Mouse (Mus musculus) C2C12 (cell line): ENCODE results near the gene Aqp8. TPM values are rescaled to one million over a fixed set of nuclear protein-coding genes. Genes with fewer than 3 reads are reported as not detected.

Source experiments
- H3K27me3 ChIP-seq: one replicate; pipeline ENCODE4 v1.6.1; 2011; ENCODE audit not compliant: control insufficient read depth, insufficient read depth, insufficient read length
- H3K36me3 ChIP-seq: one replicate; pipeline ENCODE4 v1.6.1; 2011; ENCODE audit not compliant: control insufficient read depth, insufficient read depth
- H3K4me3 ChIP-seq: one replicate; pipeline ENCODE4 v1.5.1; 2011; ENCODE audit warnings: mild to moderate bottlenecking, control low read depth; ENCODE audit not compliant: poor library complexity, insufficient read depth, severe bottlenecking
- H3K79me2 ChIP-seq: one replicate; pipeline ENCODE4 v1.6.1; 2011; ENCODE audit not compliant: control insufficient read depth, insufficient read depth
- H3K79me3 ChIP-seq: one replicate; pipeline ENCODE4 v1.6.1; 2011; ENCODE audit warnings: low read depth, control low read depth
- H3ac ChIP-seq: one replicate; pipeline ENCODE3; 2011; ENCODE audit warnings: low read depth; ENCODE audit not compliant: control insufficient read depth, insufficient read length
- CEBPB ChIP-seq: IDR thresholded peaks from one replicate; pipeline ENCODE4 v1.6.1; 2011; ENCODE audit warnings: low read depth, mild to moderate bottlenecking, control low read depth, moderate library complexity
- CTCF ChIP-seq: IDR thresholded peaks from one replicate; pipeline ENCODE4 v1.5.1; 2011; ENCODE audit not compliant: control insufficient read depth, insufficient read depth, insufficient read length
- FOSL1 ChIP-seq: IDR thresholded peaks from one replicate; pipeline ENCODE4 v1.8.0; 2011; ENCODE audit warnings: mild to moderate bottlenecking, low read length; ENCODE audit not compliant: poor library complexity, insufficient read depth, severe bottlenecking
- MAX ChIP-seq: IDR thresholded peaks from one replicate; pipeline ENCODE4 v1.6.1; 2011; ENCODE audit warnings: mild to moderate bottlenecking, control low read depth
- MYOD1 ChIP-seq: IDR thresholded peaks from one replicate; pipeline ENCODE4 v1.6.1; 2011; ENCODE audit warnings: low read depth; ENCODE audit not compliant: control insufficient read depth, insufficient read length
- MYOG ChIP-seq: IDR thresholded peaks from one replicate; pipeline ENCODE4 v1.6.1; 2011; ENCODE audit not compliant: control insufficient read depth, insufficient read length; ENCODE audit errors: extremely low read depth
- USF1 ChIP-seq: IDR thresholded peaks from one replicate; pipeline ENCODE4 v1.6.1; 2011; ENCODE audit warnings: low read depth, mild to moderate bottlenecking, control low read depth, moderate library complexity
- long read RNA-seq, 2 experiments: library from polyadenylated mRNA; unstranded; transcript quantifications; one replicate each; pipeline ENCODE4 v2.0.0; 2019 to 2020
- polyA plus RNA-seq: library from polyadenylated mRNA; unstranded; fragments of >200 nt; fragmentation: generic; extraction: Trizol; gene quantifications from one replicate; pipeline ENCODE4 v1.2.1, GENCODE M21; 2012; ENCODE audit warnings: missing spikeins

The Aqp8 gene
- polyA plus RNA-seq = 0.02 TPM
- long read RNA-seq, experiment 1 = 0 reads
- long read RNA-seq, experiment 2 = 0 reads

DNA sequence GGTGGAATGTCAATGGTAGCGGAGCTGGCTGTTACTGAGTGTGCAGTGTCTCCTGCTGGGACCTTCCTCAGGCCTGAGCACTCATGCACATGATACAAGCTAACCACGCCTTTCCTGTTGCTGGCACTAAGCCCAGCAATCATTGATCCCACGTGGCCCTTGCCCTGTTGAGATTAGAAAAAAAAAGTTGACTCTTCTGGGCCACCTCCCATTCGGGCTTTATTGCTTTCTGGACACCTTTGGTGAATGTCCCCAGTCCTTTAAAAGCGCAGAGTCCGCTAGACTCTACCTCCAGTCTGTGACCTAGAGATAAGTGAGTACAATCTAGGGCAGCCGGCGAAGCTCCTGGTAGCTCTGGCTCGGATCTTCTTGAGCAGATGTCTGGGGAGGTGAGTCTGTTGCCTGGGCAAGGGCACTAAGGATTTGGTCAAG, at the start of gene Aqp8:
Gene Aqp8, plus strand, starts transcription at position 222 of the 432 bp plus-strand sequence.
- no peaks in the 10 kb centered on the region for H3K79me2 ChIP-seq
- TF ChIP-seq CEBPB = no peak
- TF ChIP-seq MAX = no peak
- TF ChIP-seq MYOD1 = no peak
- TF ChIP-seq MYOG = no peak
- TF ChIP-seq USF1 = no peak
- no peak for TF ChIP-seq CTCF
- no peak for TF ChIP-seq FOSL1
- no peak within 1 kb of the TSS for H3ac ChIP-seq
- no peaks in the 10 kb centered on the region for H3K27me3 ChIP-seq
- H3K4me3 ChIP-seq = no peak within 1 kb of the TSS
- no peaks in the 10 kb centered on the region for H3K36me3 ChIP-seq
- no peaks in the 10 kb centered on the region for H3K79me3 ChIP-seq

DNA sequence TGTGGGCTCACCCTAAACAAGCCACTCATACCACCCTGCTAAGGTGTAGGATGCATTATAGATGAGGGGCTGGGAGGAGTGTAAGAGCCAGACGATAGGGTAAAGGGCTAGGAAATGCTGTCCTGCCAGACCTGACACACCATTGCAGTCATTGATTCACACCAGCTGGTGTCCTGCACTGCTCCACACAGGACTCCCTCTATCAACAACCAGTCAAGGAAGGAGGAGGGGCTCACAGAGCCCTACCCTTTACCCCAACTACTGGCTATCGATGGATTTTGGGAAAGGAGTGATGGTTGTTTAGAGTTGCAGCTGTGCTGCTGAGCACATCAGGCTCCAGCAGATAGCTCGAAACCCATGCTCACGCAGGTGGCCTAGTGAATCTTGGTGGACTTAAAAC, 45.3 kb upstream of the Aqp8 start:
- no peaks in the 10 kb centered on the region for H3K27me3 ChIP-seq
- H3ac ChIP-seq = no peak overlapping the region
- TF ChIP-seq FOSL1 = no peak
- TF ChIP-seq CEBPB = no peak
- no peak for TF ChIP-seq MYOG
- TF ChIP-seq MYOD1 = no peak
- no peak for TF ChIP-seq MAX
- no peak for TF ChIP-seq USF1
- TF ChIP-seq CTCF = no peak
- H3K36me3 ChIP-seq = peaks cover 4% of the 10 kb centered on the region
- no peaks in the 10 kb centered on the region for H3K79me2 ChIP-seq
- H3K4me3 ChIP-seq = no peak overlapping the region
- H3K79me3 ChIP-seq = no peaks in the 10 kb centered on the region

DNA sequence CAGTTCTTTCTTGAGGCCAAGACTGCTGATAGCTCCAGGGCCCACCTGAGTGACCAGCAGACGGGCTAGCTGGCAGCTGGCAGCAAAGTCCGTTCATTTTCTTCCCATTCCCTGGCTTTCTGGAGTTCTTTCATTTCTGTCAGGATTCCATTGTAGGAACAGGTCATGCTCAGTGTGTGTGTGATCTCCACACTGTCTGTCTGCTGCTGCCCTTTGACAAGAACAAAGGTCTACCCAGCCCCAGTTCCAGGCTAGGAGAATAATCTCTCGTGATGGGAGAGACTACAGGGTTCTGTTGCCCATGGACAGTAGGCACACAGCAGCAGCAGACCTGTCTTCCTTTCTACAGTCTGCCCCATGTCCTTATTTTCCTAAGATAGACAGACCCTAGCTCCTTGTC, 44.4 kb upstream of the Aqp8 start:
- no peaks in the 10 kb centered on the region for H3K79me3 ChIP-seq
- no peak overlapping the region for H3ac ChIP-seq
- H3K36me3 ChIP-seq = peaks cover 4% of the 10 kb centered on the region
- no peaks in the 10 kb centered on the region for H3K27me3 ChIP-seq
- TF ChIP-seq MYOG = no peak
- no peak for TF ChIP-seq CTCF
- TF ChIP-seq MAX = no peak
- TF ChIP-seq CEBPB = no peak
- TF ChIP-seq MYOD1 = no peak
- no peak for TF ChIP-seq FOSL1
- TF ChIP-seq USF1 = no peak
- no peaks in the 10 kb centered on the region for H3K79me2 ChIP-seq
- H3K4me3 ChIP-seq = no peak overlapping the region

DNA sequence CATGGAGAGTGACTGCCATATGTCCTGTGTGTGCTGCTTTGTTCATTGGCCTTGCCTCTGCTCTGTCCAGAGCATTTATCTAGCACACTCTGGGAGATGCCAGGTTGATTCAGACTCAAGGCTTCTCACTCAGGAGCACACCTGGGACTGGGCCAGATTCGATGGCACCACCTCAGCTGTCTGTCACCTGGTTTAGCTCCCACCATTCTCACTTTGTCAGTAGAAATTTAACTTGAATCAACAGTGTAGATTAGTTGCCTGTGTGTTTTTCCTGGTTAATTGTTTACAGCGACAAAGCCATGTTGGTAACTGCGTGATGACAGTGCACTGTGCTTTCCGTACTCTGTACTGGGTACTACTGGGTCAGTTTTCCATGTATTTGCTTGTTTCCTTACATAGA, 42.1 kb upstream of the Aqp8 start:
- Histone ChIP-seq H3ac (no peak overlapping the region), H3K27me3 (no peaks in the 10 kb centered on the region), H3K36me3 (peaks cover 4% of the 10 kb centered on the region), H3K79me2 (no peaks in the 10 kb centered on the region), H3K4me3 (no peak overlapping the region), H3K79me3 (no peaks in the 10 kb centered on the region)
- TF ChIP-seq FOSL1 (no peak), CEBPB (no peak), MAX (no peak), USF1 (no peak), MYOD1 (no peak), MYOG (no peak)

DNA sequence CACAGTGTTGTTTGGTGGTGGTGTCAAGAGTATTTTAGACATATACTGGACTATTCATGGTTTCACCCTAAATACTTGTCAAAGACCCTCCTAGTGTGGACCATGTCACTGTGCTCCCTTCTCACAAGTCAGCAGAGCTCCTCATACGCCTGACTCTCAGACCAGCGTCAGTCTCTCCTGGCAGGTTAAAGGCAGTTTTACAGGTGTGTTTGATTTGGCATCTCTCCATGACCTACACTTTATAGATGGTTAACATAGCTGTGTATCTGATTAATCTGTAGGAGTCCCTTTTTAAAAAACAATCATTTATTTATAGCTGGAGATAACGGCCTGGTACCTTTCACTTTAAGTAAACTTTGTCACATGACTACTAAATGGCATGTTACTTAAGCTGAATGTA, 40.1 kb upstream of the Aqp8 start:
- Histone ChIP-seq H3ac (no peak overlapping the region), H3K36me3 (peaks cover 4% of the 10 kb centered on the region), H3K4me3 (no peak overlapping the region), H3K79me3 (no peaks in the 10 kb centered on the region), H3K27me3 (no peaks in the 10 kb centered on the region), H3K79me2 (no peaks in the 10 kb centered on the region)
- TF ChIP-seq MAX (no peak), CEBPB (no peak), MYOD1 (no peak), CTCF (no peak), MYOG (no peak), USF1 (no peak), FOSL1 (no peak)

DNA sequence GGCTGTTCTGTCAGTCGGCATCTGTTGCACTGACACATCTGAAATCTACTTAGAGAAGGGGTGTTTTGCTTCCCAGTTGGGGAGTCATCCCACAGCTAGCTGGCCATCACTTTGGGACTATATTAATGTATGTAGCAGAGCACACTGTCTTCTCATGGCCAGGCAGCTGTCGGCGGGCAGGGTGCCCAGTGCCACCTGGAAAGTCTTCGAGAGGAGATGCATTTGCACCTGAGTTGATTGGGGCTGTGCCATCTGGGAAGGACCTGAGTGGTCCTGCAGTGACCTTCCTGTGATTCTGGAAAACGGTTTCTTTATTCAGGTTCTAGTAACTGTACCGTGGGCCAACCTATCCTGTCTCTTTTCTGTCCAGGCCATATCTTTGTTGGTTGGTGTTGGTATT, 37.8 kb upstream of the Aqp8 start:
- H3K4me3 ChIP-seq = no peak overlapping the region
- no peaks in the 10 kb centered on the region for H3K27me3 ChIP-seq
- H3K79me2 ChIP-seq = no peaks in the 10 kb centered on the region
- no peak overlapping the region for H3ac ChIP-seq
- no peaks in the 10 kb centered on the region for H3K36me3 ChIP-seq
- H3K79me3 ChIP-seq = no peaks in the 10 kb centered on the region
- no peak for TF ChIP-seq USF1
- no peak for TF ChIP-seq MYOD1
- no peak for TF ChIP-seq MAX
- TF ChIP-seq CTCF = no peak
- TF ChIP-seq FOSL1 = no peak
